Mouse (Mus musculus): ENCODE measurements at regions not wholly inside any gene's neighbourhood (a gene's known extent, or its start where the extent isn't known, plus 50 kb on each side); places are given as distances from the start of the nearest gene placed in this dataset.

DNA sequence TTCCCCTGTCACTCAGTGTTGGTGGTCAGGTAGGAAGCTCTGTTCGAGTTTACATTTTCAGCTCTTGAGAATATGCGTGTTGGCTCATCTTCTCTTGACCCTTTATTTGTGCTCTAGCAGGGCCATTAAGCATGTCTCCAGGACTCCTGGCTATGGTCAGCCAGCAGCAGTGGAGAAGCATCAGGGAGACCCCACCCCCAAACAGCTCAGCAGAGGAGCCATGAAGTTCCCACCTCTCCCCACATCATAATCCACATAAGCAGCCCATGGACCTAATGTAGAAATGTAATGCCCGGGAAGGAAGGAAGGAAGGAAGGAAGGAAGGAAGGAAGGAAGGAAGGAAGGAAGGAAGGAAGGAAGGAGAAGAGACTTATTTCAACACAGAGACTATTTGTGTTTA, 261.5 kb downstream of the Dhx15 start:
- H3K4me3 ChIP-seq (ENCODE audit: low read depth, low read length), result no peak overlapping the region
- no peaks in the 10 kb centered on the region for H3K4me1 ChIP-seq (ENCODE audit: insufficient read depth)
- H3K9ac ChIP-seq, result no peak overlapping the region
- no peak for DNase-seq
- H3K27me3 ChIP-seq (ENCODE audit: insufficient read depth, low read length), result no peaks in the 10 kb centered on the region
- H3K9me3 ChIP-seq (ENCODE audit: low read depth, low read length), result no peaks in the 10 kb centered on the region
- ATAC-seq (ENCODE audit: insufficient read depth), result no peak
- TF ChIP-seq CTCF (IDR thresholded peaks at IDR 0.05; ENCODE audit: low read depth), result no peak
- H3K4me2 ChIP-seq, result no peak overlapping the region
- 83% methylated on average over 3 of the region's 3 CpGs for WGBS
- H3K36me3 ChIP-seq (ENCODE audit: insufficient read depth), result no peaks in the 10 kb centered on the region
- no peak overlapping the region for H3K27ac ChIP-seq (ENCODE audit: low read depth)

DNA sequence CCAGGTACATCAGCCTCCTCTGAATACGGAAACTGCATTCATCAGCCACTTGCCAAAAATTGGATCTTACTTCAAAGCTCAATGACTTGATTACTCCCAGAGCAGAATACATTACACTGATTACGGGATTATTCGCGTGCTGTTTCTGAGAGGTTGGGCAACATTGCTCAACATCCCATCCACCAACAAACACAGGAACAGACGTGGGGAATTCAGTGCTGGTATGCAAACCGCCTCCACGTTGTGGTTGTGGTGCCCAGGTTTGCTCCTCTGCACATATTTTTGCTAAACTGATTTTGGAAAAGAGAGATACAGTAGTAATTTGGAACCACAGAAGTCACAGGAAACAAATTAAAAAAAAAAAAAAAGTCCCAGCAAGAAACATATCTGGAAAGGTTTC, 266.9 kb downstream of the Dhx15 start:
- WGBS, result 69% methylated on average over 7 of the region's 7 CpGs
- Histone ChIP-seq H3K27me3 (ENCODE audit: insufficient read depth, low read length) (no peaks in the 10 kb centered on the region), H3K9me3 (ENCODE audit: low read depth, low read length) (no peaks in the 10 kb centered on the region), H3K4me1 (ENCODE audit: insufficient read depth) (peaks cover 1% of the 10 kb centered on the region; the same call in 1 of the 2 replicates), H3K27ac (ENCODE audit: low read depth) (no peak overlapping the region), H3K4me2 (no peak overlapping the region), H3K9ac (no peak overlapping the region), H3K4me3 (ENCODE audit: low read depth, low read length) (no peak overlapping the region), H3K36me3 (ENCODE audit: insufficient read depth) (no peaks in the 10 kb centered on the region)
- TF ChIP-seq CTCF (IDR thresholded peaks at IDR 0.05; ENCODE audit: low read depth), result no peak
- DNase-seq (no peak), ATAC-seq (ENCODE audit: insufficient read depth) (no peak)

DNA sequence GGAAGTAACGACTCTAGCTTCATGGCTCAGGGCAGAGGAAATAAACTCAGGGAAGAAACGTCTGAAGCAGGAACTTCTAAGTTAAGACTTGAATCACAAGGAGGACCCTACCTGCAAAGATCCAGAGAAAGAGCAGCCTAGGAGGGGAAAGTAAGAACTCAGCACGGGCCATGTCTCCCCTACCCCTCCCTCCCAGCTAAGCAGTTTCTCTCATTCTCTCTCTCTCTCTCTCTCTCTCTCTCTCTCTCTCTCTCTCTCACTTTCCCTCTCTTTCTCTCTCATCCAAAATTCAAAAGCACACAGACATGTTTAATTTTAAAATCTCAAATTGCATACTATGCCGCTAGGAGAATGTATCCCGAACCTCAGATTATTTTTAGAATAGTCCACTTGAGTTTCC, 267.3 kb downstream of the Dhx15 start:
- DNase-seq (no peak), ATAC-seq (ENCODE audit: insufficient read depth) (no peak)
- no peak for TF ChIP-seq CTCF (IDR thresholded peaks at IDR 0.05; ENCODE audit: low read depth)
- no peaks in the 10 kb centered on the region for H3K36me3 ChIP-seq (ENCODE audit: insufficient read depth)
- H3K4me3 ChIP-seq (ENCODE audit: low read depth, low read length), result no peak overlapping the region
- H3K27me3 ChIP-seq (ENCODE audit: insufficient read depth, low read length), result no peaks in the 10 kb centered on the region
- peaks cover 3% of the 10 kb centered on the region; the same call in 1 of the 2 replicates for H3K4me1 ChIP-seq (ENCODE audit: insufficient read depth)
- H3K4me2 ChIP-seq, result no peak overlapping the region
- WGBS, result 47% methylated on average over 5 of the region's 5 CpGs
- H3K27ac ChIP-seq (ENCODE audit: low read depth), result no peak overlapping the region
- no peak overlapping the region for H3K9ac ChIP-seq
- no peaks in the 10 kb centered on the region for H3K9me3 ChIP-seq (ENCODE audit: low read depth, low read length)

DNA sequence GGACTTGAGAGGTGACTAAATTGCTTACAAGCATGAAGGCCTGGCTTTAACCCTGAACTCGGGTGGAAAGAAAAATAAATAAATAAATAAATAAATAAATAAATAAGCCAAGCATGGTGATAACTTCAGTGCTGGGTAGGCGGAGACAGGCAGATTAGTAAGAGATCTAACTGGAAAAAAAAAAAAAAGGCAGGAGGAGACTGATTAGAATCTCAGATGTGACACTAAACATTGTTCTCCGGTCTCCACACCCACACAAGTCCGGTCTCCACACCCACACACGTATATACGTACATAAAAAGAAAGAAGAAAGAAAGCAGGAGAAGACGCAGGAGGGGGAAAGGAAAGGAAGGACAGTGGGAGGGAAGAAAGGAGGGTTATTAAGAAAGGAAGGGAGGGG, 267.8 kb downstream of the Dhx15 start:
- no peak for TF ChIP-seq CTCF (IDR thresholded peaks at IDR 0.05; ENCODE audit: low read depth)
- DNase-seq, result no peak
- Histone ChIP-seq H3K9me3 (ENCODE audit: low read depth, low read length) (no peaks in the 10 kb centered on the region), H3K27me3 (ENCODE audit: insufficient read depth, low read length) (no peaks in the 10 kb centered on the region), H3K9ac (no peak overlapping the region), H3K36me3 (ENCODE audit: insufficient read depth) (no peaks in the 10 kb centered on the region), H3K4me2 (no peak overlapping the region), H3K4me1 (ENCODE audit: insufficient read depth) (peaks cover 3% of the 10 kb centered on the region; the same call in 1 of the 2 replicates), H3K27ac (ENCODE audit: low read depth) (no peak overlapping the region), H3K4me3 (ENCODE audit: low read depth, low read length) (no peak overlapping the region)
- ATAC-seq (ENCODE audit: insufficient read depth), result no peak
- 67% methylated on average over 7 of the region's 7 CpGs for WGBS

DNA sequence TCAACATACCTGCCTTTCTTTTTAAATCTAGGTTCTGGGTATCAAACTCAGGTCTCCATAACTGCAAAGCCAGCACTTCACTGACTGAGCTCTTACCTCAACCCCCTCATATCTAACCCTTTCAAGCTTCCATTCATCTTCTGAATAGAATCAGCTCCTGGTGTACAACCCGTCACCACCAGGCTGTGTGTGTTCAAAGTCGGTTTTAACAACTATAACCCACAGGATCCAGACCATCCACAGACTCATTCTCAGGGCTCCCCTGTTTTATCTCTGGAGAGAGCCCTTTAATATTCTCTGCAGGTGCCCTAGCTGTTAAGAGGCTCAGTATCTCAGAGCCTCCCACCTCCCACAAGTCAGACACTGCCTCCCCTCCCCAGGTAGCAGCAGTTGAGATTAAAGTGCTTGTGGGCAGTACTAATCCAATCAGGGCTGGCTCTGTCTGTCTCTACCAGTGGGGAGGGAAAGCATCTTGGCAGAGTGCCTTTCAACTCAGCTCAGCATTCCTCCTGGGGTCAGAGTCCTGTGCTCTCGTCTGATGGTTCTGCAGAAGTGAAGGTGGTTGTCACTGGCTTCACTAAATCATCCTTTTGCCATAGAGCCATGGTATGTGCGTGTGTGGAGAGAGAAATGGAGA, 272.4 kb downstream of the Dhx15 start:
- WGBS, result 26% methylated on average over 4 of the region's 4 CpGs
- Histone ChIP-seq H3K9ac (no peak overlapping the region), H3K27me3 (ENCODE audit: insufficient read depth, low read length) (no peaks in the 10 kb centered on the region), H3K9me3 (ENCODE audit: low read depth, low read length) (no peaks in the 10 kb centered on the region), H3K4me3 (ENCODE audit: low read depth, low read length) (no peak overlapping the region), H3K36me3 (ENCODE audit: insufficient read depth) (no peaks in the 10 kb centered on the region), H3K4me1 (ENCODE audit: insufficient read depth) (peaks cover 3% of the 10 kb centered on the region; the same call in 1 of the 2 replicates), H3K4me2 (no peak overlapping the region), H3K27ac (ENCODE audit: low read depth) (no peak overlapping the region)
- peak; percentile 73 for ATAC-seq (ENCODE audit: insufficient read depth)
- no peak for TF ChIP-seq CTCF (IDR thresholded peaks at IDR 0.05; ENCODE audit: low read depth)
- peak; percentile 40 for DNase-seq

DNA sequence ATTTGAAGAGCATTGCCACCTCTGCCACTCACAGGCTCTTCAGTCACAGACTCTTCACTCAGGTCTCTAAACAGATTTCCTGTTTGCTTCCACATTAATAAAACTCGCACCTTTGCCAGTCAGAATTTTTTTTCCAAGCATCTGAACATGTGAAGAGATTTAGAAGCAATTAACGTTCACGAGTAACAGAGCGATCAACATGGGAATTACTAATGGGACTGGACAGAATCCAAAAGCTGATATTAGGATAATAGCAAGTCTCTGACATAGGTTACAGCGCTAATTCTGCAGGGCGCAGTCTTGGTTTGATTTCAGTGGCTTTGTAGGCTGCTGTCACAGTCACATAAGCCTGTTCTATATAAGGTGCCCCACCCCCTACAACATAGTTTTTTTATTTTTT, 275.6 kb downstream of the Dhx15 start:
- no peaks in the 10 kb centered on the region for H3K9me3 ChIP-seq (ENCODE audit: low read depth, low read length)
- no peak overlapping the region for H3K4me3 ChIP-seq (ENCODE audit: low read depth, low read length)
- DNase-seq (no peak), ATAC-seq (ENCODE audit: insufficient read depth) (no peak)
- WGBS, result 73% methylated on average over 6 of the region's 6 CpGs
- H3K4me1 ChIP-seq (ENCODE audit: insufficient read depth), result peaks cover 3% of the 10 kb centered on the region; the same call in 1 of the 2 replicates
- no peaks in the 10 kb centered on the region for H3K36me3 ChIP-seq (ENCODE audit: insufficient read depth)
- TF ChIP-seq CTCF (IDR thresholded peaks at IDR 0.05; ENCODE audit: low read depth), result no peak
- H3K27ac ChIP-seq (ENCODE audit: low read depth), result no peak overlapping the region
- no peak overlapping the region for H3K4me2 ChIP-seq
- no peaks in the 10 kb centered on the region for H3K27me3 ChIP-seq (ENCODE audit: insufficient read depth, low read length)
- no peak overlapping the region for H3K9ac ChIP-seq

DNA sequence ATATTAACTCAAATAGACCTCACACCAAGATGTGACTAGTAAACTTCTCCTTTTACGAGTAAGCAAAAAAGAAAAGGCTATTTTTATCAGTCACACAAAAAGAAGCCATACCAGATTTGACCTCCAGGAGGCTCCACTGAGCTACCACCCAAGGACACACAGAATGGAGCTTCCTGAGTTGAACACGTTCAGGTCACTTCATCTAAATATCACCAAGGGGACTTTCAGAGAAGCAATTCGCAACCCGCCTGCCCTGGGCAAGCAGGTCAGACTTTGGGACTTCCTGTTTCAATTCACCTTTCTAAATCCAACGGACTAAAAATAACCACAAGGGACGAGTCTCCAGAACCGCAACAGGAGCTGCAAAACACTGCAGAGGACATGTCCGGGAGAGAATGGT, 281.5 kb downstream of the Dhx15 start:
- WGBS, result 68% methylated on average over 8 of the region's 8 CpGs
- H3K36me3 ChIP-seq (ENCODE audit: insufficient read depth), result no peaks in the 10 kb centered on the region
- H3K27ac ChIP-seq (ENCODE audit: low read depth), result no peak overlapping the region

More for the DNA sequence above, 281.5 kb downstream of the Dhx15 start:
- peak; percentile 46 for TF ChIP-seq CTCF (IDR thresholded peaks at IDR 0.05; ENCODE audit: low read depth)
- Histone ChIP-seq H3K9me3 (ENCODE audit: low read depth, low read length) (no peaks in the 10 kb centered on the region), H3K4me2 (no peak overlapping the region), H3K27me3 (ENCODE audit: insufficient read depth, low read length) (no peaks in the 10 kb centered on the region), H3K4me1 (ENCODE audit: insufficient read depth) (no peaks in the 10 kb centered on the region), H3K4me3 (ENCODE audit: low read depth, low read length) (no peak overlapping the region), H3K9ac (no peak overlapping the region)
- DNase-seq (no peak), ATAC-seq (ENCODE audit: insufficient read depth) (no peak)
